Mouse (Mus musculus): ENCODE measurements around the gene Mta3.

DNA sequence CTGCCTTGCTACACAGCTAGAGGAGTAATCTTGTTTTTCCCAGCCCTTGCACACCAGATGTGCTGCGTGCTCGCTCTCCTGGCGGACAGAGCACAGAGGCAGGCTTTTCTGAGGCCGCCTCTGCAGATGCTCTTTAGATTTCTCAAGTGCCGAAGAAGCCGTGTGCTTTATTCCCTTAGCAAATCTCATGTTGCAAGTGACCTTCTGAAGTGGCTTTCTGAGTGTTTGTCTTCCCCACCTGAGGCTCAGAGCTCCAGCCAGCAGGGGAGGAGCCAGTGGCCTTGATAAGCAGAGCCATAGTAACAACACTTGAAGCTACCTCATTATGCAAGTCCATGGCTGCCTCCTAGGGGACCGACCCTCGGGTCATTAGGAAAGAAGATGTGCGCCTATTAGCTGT, 98.0 kb downstream of the Mta3 start:
- no peak for TF ChIP-seq POLR2A (IDR thresholded peaks at IDR 0.05; ENCODE audit: low read depth, low read length)
- no peak for TF ChIP-seq CTCF (conservative IDR thresholded peaks at IDR 0.05; ENCODE audit: insufficient read depth, insufficient read length, low read depth, low read length)

Data from kidney, adult 2 months (tissue).